Mouse (Mus musculus) myocyte (in vitro differentiated cells): ENCODE results near the gene St5. TPM values are rescaled to one million over a fixed set of nuclear protein-coding genes. Genes with fewer than 3 reads are reported as not detected.

ENCODE experiments used
- H3K27me3 ChIP-seq: one replicate; pipeline ENCODE4 v1.6.1; 2011; ENCODE audit not compliant: control insufficient read depth, insufficient read depth, insufficient read length
- H3K36me3 ChIP-seq: one replicate; pipeline ENCODE4 v1.6.1; 2011; ENCODE audit not compliant: control insufficient read depth, insufficient read depth
- H3K4me2 ChIP-seq: one replicate; pipeline ENCODE4 v1.6.1; 2011; ENCODE audit warnings: low read depth, control low read depth
- H3K4me3 ChIP-seq: one replicate; pipeline ENCODE4 v1.5.1; 2011; ENCODE audit warnings: mild to moderate bottlenecking, control low read depth, moderate library complexity
- H3K79me2 ChIP-seq: one replicate; pipeline ENCODE4 v1.6.1; 2011; ENCODE audit not compliant: control insufficient read depth, insufficient read depth
- H3ac ChIP-seq: one replicate; pipeline ENCODE4 v1.6.1; 2011; ENCODE audit not compliant: control insufficient read depth, insufficient read length
- CEBPB ChIP-seq: IDR thresholded peaks from 2 replicates; pipeline ENCODE4 v1.6.1; 2011; ENCODE audit warnings: mild to moderate bottlenecking, moderate library complexity; ENCODE audit not compliant: poor library complexity, insufficient read depth, severe bottlenecking
- E2F4 ChIP-seq: IDR thresholded peaks from one replicate; pipeline ENCODE4 v1.6.1; 2011; ENCODE audit warnings: mild to moderate bottlenecking, control low read depth, moderate library complexity; ENCODE audit not compliant: insufficient read depth
- MAX ChIP-seq: IDR thresholded peaks from one replicate; pipeline ENCODE4 v1.6.1; 2011; ENCODE audit warnings: low read depth, mild to moderate bottlenecking, control low read depth
- MYOD1 ChIP-seq, 3 experiments: IDR thresholded peaks; one replicate each; pipeline ENCODE4 v1.6.1; 2011; ENCODE audit warnings: control low read depth in 2 of 3, low read depth in 2 of 3, mild to moderate bottlenecking in 2 of 3, moderate library complexity in 1 of 3; ENCODE audit not compliant: insufficient read length in 2 of 3, control insufficient read depth in 1 of 3
- MYOG ChIP-seq, 3 experiments: IDR thresholded peaks; one replicate each; pipeline ENCODE4 v1.6.1; 2011; ENCODE audit warnings: control low read depth in 2 of 3, low read depth in 2 of 3, mild to moderate bottlenecking in 2 of 3; ENCODE audit not compliant: insufficient read length in 2 of 3, control insufficient read depth in 1 of 3, insufficient read depth in 1 of 3
- POLR2A ChIP-seq: IDR thresholded peaks from one replicate; pipeline ENCODE4 v1.6.1; 2011; ENCODE audit warnings: low read depth, mild to moderate bottlenecking, control low read depth, moderate library complexity; ENCODE audit not compliant: insufficient read length
- POLR2AphosphoS2 ChIP-seq: IDR thresholded peaks from one replicate; pipeline ENCODE4 v1.6.1; 2011; ENCODE audit warnings: low read depth, control low read depth; ENCODE audit not compliant: insufficient read length
- REST ChIP-seq: IDR thresholded peaks from one replicate; pipeline ENCODE4 v1.6.1; 2011; ENCODE audit warnings: mild to moderate bottlenecking, control low read depth, moderate library complexity; ENCODE audit not compliant: insufficient read depth, insufficient read length
- SRF ChIP-seq: IDR thresholded peaks from one replicate; pipeline ENCODE4 v1.6.1; 2011; ENCODE audit warnings: low read depth; ENCODE audit not compliant: control insufficient read depth, insufficient read length
- TCF12 ChIP-seq: IDR thresholded peaks from one replicate; pipeline ENCODE4 v1.6.1; 2011; ENCODE audit warnings: mild to moderate bottlenecking, control low read depth; ENCODE audit not compliant: poor library complexity, insufficient read depth, severe bottlenecking
- TCF3 ChIP-seq: IDR thresholded peaks from one replicate; pipeline ENCODE4 v1.6.1; 2011; ENCODE audit warnings: low read depth, control low read depth; ENCODE audit not compliant: insufficient read length
- USF1 ChIP-seq: IDR thresholded peaks from one replicate; pipeline ENCODE4 v1.6.1; 2011; ENCODE audit warnings: low read depth, mild to moderate bottlenecking, control low read depth, moderate library complexity
- polyA plus RNA-seq: library from polyadenylated mRNA; unstranded; fragments of >200 nt; fragmentation: generic; extraction: Trizol; gene quantifications from one replicate; pipeline ENCODE4 v1.2.1, GENCODE M21; 2012; ENCODE audit warnings: missing spikeins

Gene St5
- polyA plus RNA-seq, 1 experiment = 34.1 TPM

DNA sequence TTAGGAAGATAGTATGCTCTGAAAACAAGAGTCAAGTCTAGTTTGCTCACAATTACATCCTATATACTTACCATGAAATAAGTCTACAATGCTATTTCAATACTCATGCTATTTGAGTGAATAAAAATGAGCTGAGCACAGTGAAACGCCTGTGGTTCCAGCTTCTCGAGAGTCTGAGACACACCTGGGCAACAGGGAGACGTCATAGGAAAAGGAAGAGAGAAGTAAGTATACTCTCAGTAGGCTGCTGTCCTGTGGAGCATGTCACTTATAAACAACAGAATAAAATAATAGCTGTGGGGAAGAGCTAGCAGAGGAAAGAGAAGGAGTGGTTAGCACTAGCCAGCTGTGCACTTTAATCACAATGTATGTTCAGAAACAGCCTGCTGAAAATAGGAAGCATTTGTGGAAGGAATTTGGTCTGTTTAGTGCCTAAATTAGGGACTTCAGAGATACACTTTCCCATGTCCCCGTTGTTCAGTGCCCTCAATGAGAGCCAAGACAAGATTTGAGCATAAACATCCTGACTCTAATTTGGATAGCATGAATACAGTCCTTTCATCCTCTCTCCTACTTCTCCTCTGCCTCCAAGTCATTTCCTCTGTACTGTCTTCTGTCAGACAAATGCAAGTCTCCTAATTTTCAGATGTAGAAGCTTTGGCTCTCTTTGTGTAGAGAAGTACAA, 28.3 kb downstream of the St5 start:
- peaks cover 15% of the 10 kb centered on the region for H3K79me2 ChIP-seq
- no peaks in the 10 kb centered on the region for H3K36me3 ChIP-seq
- H3K27me3 ChIP-seq = no peaks in the 10 kb centered on the region
- no peak overlapping the region for H3K4me2 ChIP-seq
- no peak overlapping the region for H3K4me3 ChIP-seq
- TF ChIP-seq SRF (no peak), MYOD1 (IDR thresholded peaks at IDR 0.05; ENCODE audit: control insufficient read depth in 1 of 3, insufficient read length in 2 of 3, low read depth in 2 of 3) (no peak), MYOG (IDR thresholded peaks at IDR 0.05; ENCODE audit: control insufficient read depth in 1 of 3, insufficient read depth in 1 of 3, insufficient read length in 2 of 3, low read depth in 2 of 3) (no peak), POLR2AphosphoS2 (no peak), POLR2A (no peak), REST (no peak), USF1 (no peak), E2F4 (no peak), CEBPB (no peak), TCF3 (no peak), TCF12 (no peak), MAX (no peak)
- no peak overlapping the region for H3ac ChIP-seq

DNA sequence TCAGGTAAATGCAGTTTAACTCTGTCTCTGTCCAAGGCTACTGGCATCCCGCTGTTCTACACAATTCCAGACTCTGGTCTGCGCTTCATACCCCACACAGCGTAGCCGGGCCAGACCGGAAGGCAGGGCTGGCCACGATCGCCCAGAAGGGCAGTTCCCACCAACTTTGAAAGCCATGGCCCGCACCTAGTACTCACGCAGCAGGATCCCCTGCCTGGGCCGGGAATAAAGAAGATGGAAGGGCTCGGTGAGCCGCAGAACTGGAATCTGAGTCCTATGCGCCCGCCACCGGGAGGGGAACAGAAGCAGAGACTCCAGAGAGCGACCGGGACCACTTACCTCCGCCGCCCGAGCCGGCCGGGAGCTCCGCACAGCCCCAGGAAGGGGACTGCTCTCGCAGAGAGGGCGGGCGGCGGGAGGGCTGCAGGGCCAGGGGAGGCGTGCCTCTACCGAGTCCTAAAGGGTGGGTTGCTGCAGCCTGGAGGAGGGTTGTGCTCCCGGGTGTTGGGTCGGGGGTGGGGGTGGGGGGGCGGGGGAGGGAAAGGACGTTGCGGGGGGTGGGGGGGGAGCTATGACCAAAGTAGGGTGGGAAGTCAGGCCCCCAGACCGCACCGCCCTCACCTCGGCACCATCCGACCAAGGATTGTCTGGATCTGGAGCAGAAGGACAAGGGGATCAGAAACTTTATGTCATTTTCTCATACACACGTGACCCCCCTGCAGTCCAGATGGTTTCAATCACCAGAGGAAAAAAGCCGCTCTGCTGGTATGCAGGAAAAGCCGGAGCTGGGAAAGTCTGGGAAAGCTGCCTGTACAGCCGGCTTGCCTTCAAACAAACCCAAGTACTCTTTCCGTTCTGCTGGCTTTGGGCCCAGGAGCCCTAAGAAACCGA, 31.6 kb downstream of the St5 start:
- Histone ChIP-seq H3K4me3 (peak overlapping the region; percentile 69), H3ac (peak overlapping the region; percentile 31), H3K79me2 (peaks cover 48% of the 10 kb centered on the region), H3K4me2 (peak overlapping the region; percentile 82), H3K27me3 (no peaks in the 10 kb centered on the region), H3K36me3 (no peaks in the 10 kb centered on the region)
- TF ChIP-seq POLR2A = peak; percentile 70
- TF ChIP-seq MAX = no peak
- peak; percentile 19 for TF ChIP-seq TCF12
- peak; percentile 92 for TF ChIP-seq USF1
- TF ChIP-seq SRF = no peak
- no peak for TF ChIP-seq MYOD1 (IDR thresholded peaks at IDR 0.05; ENCODE audit: control insufficient read depth in 1 of 3, insufficient read length in 2 of 3, low read depth in 2 of 3)
- no peak for TF ChIP-seq MYOG (IDR thresholded peaks at IDR 0.05; ENCODE audit: control insufficient read depth in 1 of 3, insufficient read depth in 1 of 3, insufficient read length in 2 of 3, low read depth in 2 of 3)
- no peak for TF ChIP-seq CEBPB
- no peak for TF ChIP-seq E2F4
- TF ChIP-seq POLR2AphosphoS2 = peak; percentile 53

DNA sequence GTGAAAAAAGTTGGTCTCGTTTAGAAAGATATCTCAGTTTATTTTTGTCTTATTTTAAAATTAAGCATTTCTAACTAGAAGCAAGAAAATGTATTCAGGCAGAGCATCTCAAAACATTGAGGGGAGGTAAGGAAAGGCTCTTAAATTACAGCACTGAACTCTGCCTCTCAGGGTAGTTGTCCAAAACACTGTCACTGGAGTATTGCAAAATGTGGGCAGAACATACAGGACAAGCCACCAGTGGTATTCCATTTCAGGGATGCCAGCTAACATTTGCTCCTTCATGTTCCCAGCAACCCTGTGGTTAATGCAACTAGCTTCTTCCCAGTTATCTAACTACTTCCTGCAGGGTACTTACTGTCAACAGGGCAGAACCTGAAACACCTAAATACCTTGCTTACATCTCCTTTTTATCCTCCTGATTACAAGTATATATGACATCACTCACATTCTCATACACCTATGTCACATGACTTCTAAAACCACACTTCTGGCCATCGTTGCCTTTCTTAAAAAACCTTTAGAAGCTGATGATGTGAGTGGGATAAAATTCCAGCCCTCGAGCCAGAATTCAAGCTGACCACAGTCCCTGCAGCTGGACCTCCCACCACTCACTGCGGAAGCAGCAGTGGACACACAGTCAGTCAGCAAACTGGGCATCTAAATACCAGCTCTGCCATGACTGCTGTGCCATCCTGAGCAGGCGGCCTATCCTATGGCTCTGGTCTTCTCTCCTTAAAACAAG, 33.8 kb downstream of the St5 start:
- no peak overlapping the region for H3ac ChIP-seq
- TF ChIP-seq MYOD1 (IDR thresholded peaks at IDR 0.05; ENCODE audit: control insufficient read depth in 1 of 3, insufficient read length in 2 of 3, low read depth in 2 of 3) = peak in 2 of 3 experiments; percentile 33 to 41
- peak in 1 of 3 experiments; percentile 48 for TF ChIP-seq MYOG (IDR thresholded peaks at IDR 0.05; ENCODE audit: control insufficient read depth in 1 of 3, insufficient read depth in 1 of 3, insufficient read length in 2 of 3, low read depth in 2 of 3)
- peak; percentile 54 for TF ChIP-seq CEBPB
- no peak for TF ChIP-seq SRF
- peak; percentile 27 for TF ChIP-seq POLR2AphosphoS2
- peak; percentile 33 for TF ChIP-seq POLR2A
- no peak for TF ChIP-seq TCF12
- no peak for TF ChIP-seq E2F4
- peak; percentile 15 for TF ChIP-seq USF1
- no peak for TF ChIP-seq TCF3
- TF ChIP-seq REST = no peak
- no peak for TF ChIP-seq MAX
- peak overlapping the region; percentile 69 for H3K4me3 ChIP-seq
- no peaks in the 10 kb centered on the region for H3K36me3 ChIP-seq
- H3K27me3 ChIP-seq = no peaks in the 10 kb centered on the region
- peak overlapping the region; percentile 70 for H3K4me2 ChIP-seq
- peaks cover 70% of the 10 kb centered on the region for H3K79me2 ChIP-seq

DNA sequence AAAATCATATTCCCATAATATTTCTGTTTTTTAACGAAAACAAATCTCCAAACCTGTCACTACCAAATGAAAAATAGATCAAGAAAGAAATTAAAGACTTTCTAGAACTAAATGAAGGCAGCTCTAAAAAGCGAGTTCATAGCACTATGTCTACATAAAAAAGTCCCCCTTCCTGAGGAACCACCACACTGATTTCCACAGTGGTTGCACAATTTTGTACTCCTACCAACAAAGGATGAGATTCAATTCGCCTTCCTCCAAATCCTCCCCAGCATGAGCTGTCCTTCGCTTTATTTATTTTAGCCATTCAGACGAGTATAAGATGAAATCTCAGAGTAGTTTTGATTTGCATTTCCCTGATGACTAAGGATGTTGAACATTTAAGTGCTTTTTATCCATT, 36.7 kb downstream of the St5 start:
- Histone ChIP-seq H3K36me3 (no peaks in the 10 kb centered on the region), H3K79me2 (peaks cover 99% of the 10 kb centered on the region), H3K4me2 (peak overlapping the region; percentile 5), H3ac (no peak overlapping the region), H3K4me3 (no peak overlapping the region), H3K27me3 (no peaks in the 10 kb centered on the region)
- no peak for TF ChIP-seq POLR2A
- peak; percentile 73; the same call in 1 of the 2 replicates for TF ChIP-seq CEBPB
